Mouse (Mus musculus): ENCODE data around the gene Fcgr1.
"Not testable (repeated sequence)": the region's sequence is repeated elsewhere in the genome, so short reads cannot be mapped to it uniquely, and the experiment has no call there.

Gene Fcgr1

DNA sequence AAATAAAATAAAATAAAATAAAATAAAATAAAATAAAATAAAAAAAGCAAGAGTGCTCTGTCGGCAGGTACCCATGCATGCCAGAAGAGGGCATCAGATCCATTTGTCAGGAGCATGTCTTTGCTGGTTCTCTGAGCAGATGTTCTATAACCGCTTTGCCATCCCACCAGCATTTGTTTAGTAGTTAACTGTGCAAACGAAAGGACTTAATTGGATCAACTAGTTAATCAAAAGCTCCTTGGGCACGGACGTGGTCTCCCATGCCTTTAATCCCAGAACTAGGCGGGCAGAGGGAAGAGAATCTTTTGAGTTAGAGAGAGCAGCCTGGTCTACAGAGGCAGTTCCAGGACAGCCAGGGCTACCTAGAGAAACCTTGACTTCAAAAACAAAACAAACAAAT lies 33.4 kb upstream of the Fcgr1 start:
- peak; percentile 28 for DNase-seq (ENCODE audit: low spot score in 2 of 2)

DNA sequence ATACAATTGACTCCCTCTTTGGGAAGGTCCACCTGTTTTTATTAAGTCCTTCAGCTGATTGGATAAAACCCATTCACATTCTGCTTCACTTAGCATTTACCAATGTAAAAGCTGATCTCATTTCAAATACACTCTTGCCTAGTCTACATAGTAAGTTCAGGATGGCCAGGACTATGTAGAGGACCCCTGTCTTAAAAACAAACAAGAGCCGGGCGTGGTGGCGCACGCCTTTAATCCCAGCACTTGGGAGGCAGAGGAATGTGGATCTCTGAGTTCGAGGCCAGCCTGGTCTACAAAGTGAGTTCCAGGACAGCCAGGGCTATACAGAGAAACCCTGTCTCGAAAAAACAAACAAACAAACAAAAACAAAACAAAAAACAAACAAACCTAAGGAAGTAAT lies 30.0 kb upstream of the Fcgr1 start:
- not testable (repeated sequence) for DNase-seq (ENCODE audit: low spot score in 2 of 2)

DNA sequence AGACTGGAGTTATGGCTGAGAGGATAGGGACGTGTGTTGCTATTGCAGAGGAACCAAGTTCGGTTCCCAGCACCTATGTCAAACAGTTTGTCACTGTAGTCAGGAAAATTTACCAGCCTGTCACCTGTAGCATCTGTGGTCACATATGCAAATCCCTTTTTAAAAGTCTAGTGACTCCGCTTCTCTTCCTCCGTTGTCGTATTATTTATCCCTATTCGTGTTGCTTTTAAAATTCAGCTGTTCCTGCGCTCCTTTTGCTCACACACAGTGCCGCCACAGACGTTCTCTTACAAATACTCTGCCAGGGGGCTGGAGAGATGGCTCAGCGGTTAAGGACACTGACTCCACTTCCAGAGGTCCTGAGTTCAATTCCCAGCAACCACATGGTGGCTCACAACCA lies 28.8 kb upstream of the Fcgr1 start:
- DNase-seq (ENCODE audit: low spot score in 2 of 2) = no peak

DNA sequence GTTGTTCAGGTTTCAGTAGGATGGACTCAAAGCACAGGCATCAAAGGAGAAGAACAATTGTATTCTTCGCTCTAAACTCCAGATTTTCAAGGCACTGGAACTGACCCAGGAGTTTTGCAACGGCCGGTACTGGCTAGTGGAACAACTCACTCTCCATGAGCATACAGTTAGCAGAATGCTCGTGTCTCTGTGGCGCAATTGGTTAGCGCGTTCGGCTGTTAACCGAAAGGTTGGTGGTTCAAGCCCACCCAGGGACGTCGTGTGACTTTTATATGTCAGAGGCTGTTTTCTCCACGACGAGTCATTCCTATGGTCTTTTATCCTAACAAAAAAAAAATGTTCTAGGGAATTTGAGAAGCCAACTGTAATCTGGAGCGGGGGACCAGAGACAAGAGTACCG lies 28.1 kb upstream of the Fcgr1 start:
- no peak for DNase-seq (ENCODE audit: low spot score in 2 of 2)

DNA sequence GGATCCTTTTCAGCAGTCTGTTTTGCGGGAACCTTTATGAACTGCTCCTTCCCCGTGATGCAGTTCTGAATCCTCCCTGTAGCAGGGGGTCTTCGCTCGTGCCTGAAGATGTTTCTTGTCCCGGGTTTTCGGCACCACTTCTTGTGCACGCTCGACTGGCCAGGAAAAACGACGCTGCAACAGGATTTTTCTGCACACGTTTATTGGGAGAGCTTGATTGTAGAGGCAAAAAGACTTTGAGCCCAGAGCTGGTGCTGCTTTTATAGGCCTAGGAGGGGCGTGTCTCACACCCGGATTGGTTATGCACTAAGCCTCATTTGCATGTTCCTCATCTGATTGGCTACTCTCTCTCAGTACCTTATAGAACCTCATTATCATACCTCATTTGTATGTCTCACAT lies 26.2 kb upstream of the Fcgr1 start:
- not testable (repeated sequence) for DNase-seq (ENCODE audit: low spot score in 2 of 2)

DNA sequence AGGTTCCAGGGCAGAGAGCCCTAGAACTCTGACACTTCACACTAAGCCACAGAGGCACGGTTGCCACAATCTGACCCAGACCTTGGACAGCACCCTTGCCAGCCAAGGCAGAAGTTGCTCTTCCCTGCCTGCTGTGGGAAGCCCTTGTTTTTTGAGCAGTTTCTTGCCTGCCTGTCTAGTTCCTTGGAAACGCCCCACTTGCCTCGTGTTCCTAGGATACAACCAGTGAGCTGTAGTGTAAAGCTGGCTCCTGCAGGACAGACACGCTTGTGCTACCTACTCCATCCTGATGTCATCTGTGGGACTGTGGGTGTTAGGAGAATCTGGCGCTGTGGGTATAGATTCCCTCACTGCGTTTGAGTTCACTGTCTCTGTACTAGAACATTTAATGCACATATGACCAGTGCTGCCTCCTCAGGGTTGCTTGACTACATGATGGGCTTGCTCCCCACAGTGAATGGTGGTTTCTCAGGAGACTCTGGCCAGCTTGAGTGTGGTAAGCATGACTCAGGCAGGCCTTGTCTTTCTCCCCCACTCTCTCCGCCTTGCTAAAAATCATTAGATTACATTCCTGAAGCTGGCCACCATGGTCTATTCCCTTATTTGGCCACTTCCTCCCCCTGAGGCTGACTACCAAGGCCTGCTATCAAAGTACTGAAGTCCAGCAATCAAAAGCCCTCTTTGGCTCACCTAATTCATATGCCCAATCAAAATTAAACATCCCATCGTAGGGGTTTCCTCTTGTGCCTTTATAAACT lies 18.8 kb upstream of the Fcgr1 start:
- no peak for DNase-seq (ENCODE audit: low spot score in 2 of 2)

DNA sequence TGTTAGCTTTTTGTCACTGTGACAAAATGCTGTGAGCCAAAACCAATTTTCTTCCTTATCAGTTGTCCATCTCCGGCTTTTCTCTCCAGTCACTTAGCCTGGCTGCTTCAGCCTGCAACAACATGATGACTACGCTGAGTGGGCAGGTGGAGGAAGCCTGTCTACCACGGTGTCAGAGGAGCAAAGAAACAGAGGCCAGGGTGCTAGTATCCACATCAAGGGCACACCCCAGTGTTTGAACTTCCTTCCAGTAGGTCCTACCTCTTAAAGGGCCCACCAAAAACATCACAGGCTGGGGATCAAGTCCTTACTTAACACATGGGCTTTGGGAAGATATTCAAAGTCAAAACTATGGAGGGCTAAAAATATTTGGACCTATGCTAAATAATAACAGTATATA lies 15.7 kb upstream of the Fcgr1 start:
- DNase-seq (ENCODE audit: low spot score in 2 of 2) = no peak

DNA sequence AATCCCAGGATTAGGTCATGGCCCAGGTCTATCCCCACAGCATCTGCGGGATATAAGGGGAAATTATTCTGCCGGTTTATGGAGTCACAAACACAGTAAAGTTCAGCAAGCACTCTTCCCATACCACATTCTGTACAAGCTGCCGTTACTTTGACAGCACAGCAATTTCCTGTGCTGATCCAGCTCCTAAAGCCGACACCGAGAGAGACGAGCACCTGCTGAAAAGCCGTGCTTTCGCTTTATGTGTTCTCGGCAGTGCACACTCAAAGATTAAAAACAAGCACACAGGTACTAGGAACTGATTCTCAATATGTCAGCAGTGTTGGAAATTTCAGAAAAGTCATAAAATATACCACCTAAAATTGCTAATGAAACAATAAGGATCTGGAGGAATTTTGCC lies 12.7 kb upstream of the Fcgr1 start:
- DNase-seq (ENCODE audit: low spot score in 2 of 2) = no peak

DNA sequence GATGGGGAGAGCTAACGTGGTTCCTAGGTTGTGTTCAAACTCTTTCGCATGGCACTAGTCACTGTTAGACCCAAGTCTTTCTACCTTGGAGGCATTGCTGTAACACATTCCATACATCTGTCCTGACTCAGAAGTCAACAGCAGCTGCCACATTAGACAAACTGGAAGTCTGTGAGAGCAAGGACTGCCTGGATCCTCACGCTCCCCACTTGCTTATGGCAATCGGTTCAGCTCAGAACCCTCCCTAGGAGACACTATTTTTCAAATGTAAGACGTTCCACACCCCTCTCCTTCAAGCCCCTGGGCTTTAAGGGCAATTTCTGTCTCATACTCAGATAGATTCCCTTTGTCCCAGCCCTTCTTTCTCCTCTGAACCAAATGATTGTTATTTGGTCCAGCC lies 8.3 kb upstream of the Fcgr1 start:
- DNase-seq (ENCODE audit: low spot score in 2 of 2) = no peak

DNA sequence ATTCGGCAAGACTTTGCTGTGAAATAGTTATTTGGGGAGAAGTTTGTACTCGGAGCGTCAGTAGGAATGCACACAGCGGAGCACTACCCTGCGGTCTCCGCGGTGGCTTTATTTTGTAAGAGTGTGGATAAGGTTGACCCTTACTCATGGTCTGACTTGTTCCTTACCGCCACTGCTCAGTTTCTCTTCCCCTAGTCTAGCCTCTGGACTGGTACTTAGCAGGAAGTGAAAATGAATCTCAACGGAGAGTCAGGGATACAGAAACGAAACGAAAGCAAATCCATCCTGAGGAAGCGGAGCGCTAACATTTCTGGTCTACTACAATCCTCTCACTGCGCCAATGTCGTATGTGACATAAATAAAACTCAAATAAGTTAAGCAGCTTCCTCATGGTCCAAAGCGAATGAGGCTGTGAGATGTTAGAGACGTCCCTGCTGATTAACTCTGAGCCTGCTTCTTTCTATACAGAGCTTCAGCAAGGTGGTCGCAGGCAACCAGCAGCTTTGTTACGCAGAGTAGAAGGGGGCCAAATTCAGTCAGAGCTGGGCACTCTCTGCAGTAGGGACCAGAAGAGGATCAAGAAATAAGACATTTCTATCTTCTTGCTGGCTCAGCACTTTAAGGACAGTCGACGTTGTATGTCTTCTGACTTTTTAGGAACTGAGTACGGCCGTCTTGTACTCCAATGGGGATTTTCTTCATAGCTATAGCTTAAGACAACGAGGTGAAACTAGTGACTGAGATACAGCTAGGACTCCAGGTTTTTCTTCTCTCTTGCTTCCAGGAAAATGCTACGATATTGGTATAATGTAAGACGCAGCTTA lies 7.1 kb upstream of the Fcgr1 start:
- DNase-seq (ENCODE audit: low spot score in 2 of 2) = peak; percentile 27 to 33

DNA sequence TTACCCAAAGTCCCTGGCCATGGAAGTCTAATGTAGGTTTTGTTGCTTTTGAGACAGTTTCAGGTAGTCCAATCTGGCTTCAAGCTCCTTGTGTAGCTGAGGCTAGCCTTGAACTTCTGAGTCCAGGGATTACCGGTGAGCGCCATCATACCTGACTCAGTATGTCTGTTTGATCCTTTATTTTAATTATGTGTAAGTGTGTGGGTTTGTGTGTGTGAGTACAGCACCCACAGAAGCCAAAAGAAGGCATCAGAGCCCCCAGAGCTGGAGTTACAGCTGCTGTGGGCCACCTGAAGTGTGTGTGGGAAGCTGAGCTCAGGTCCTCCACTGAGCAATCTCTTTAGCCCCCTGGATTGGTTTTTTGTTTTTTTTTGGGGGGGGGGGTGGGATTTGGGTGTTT lies 5.8 kb upstream of the Fcgr1 start:
- DNase-seq (ENCODE audit: low spot score in 2 of 2) = no peak

DNA sequence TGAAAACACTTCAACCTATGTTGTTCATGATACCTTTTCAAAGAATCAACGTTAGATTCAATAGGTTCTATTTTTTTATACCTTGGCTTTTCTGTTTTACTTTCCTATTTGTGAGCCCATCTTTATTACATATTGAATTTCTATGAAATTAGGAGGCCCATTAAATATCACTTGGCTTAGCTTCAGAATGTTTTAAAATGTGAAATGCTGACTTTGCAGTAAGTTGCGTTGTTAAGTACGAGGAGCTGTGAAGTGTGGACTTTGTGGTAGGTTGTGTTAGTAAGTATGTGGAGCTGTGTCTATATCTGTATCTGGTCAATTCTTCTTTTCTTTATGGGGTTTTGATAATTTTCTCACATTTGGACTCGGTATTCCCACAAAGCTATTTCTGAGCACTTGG lies 4.6 kb upstream of the Fcgr1 start:
- DNase-seq (ENCODE audit: low spot score in 2 of 2) = no peak

DNA sequence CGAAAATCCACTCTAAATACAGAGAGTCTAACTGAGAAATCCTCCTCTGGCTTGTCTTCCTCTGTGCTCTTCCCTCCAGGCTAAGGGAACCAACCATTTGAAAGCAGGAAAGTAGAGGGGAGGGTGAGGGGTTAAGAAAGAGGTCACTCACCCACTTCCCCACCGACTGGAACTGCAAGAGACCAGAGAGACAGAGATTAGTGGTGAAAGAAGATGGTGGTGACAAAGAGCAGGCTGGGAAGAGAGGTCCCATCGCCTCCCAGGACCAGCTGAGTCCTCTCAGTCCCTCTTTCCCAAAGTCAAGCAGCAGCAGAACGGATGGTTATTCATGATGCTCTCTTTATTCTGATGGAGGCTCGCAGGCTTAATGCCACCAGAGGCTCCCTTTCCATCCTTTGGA lies 401 bp downstream of the Fcgr1 start:
- no peak for DNase-seq (ENCODE audit: low spot score in 2 of 2)

DNA sequence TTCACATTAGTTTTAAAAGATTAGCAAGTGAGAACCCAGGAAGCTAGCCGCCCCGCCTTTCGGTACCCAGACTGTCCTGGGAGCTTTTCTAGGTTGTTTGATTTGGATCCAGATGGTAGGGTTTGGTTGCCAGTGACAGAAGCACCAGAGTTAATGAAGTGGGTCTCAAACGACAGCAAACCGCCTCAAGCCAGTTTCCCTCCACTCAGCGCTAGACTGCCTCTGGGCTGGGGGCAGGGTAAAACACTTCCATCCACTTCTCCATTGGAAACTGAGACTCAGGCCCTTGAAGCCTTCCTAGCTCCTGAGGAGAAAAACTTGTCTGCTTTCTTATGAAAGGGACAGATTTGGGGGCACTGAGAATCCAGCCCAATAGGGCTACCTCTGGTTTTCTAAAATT lies 1.1 kb downstream of the Fcgr1 start:
- DNase-seq (ENCODE audit: low spot score in 2 of 2) = no peak

DNA sequence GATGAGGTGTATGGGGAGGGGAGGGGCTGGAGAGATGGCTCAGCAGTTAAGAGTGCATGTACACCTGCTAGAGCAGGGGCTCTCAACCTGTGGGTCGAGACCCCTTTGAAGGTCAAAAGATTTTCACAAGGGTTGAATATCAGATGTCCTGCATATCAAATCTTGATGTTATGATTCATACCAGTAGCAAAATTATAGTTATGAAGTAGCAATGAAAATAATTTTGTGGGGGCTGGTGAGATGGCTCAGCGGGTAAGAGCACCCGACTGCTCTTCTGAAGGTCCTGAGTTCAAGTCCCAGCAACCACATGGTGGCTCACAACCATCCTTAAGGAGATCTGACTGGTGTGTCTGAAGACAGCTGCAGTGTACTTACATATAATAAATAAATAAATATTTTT lies 3.0 kb downstream of the Fcgr1 start:
- DNase-seq (ENCODE audit: low spot score in 2 of 2) = not testable (repeated sequence)

DNA sequence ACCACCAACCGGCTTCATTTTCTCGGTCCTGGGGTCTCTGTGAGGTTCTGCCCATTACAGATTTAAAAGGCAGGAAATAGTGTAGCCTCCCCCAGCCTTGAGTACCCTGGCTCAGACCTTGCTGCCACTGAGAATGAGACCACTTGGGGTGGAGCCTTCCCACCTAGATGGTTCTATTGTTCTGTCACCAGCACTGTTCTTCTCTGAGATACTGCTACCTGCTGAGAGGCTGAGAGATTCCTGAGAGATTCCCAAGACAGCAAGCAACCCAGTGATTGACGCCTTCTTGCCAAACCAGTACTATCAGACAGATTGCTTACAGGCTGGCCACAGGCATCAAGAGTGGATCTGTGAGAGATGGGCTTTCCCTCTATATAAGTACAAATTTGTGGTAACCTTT lies 4.6 kb downstream of the Fcgr1 start:
- no peak for DNase-seq (ENCODE audit: low spot score in 2 of 2)

DNA sequence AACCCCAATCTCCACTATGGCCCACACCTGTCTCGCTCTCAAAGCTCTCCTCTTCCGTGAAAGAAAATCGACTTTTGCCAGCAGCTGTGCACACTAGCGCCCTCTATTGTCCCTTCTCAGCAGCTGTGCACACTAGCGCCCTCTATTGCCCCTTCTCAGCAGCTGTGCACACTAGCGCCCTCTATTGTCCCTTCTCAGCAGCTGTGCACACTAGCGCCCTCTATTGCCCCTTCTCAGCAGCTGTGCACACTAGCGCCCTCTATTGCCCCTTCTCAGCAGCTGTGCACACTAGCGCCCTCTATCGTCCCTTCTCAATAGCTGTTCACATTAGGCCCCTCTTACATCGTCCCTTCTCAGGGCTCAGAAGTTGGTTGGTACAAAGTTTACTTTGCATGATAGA lies 6.4 kb downstream of the Fcgr1 start:
- not testable (repeated sequence) for DNase-seq (ENCODE audit: low spot score in 2 of 2)

DNA sequence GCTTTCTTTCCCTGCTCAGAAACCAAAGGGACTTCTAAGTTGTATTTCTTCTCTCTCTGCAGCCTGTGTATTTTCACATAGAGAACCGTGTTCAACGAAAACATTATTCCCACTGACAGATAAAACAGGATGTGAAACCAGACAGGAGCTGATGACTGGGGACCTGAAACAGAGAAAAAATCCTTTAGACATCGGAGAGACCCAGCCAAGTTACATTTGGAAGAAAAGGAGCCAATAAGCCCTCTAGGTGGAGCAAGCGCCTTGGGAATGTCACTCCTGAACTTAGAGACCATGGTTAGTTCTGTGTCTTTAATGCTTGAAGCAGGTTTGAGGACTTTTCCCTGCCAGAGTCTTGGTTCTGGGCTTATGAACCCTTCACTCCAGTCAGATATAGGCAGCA lies 9.3 kb downstream of the Fcgr1 start:
- DNase-seq (ENCODE audit: low spot score in 2 of 2) = peak in 1 of 2 experiments; percentile 15

DNA sequence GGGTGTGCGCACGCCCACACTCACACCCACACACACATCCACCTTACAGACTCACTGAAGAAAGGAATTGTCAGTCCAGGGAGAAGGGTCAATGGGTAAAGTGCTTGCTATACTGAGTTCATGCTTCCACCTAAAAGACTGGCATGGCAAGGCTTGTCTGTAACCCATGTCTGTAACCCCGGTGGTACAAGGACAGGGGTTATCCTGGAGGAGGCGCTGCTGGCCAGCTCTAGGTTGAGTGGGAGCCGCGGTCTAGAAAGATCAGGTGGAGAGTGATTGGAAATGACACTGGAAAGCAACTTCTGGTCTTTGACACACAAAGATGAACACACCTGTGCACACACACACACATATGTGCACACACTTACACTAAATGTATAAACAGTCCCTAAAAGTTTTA lies 13.1 kb downstream of the Fcgr1 start:
- DNase-seq (ENCODE audit: low spot score in 2 of 2) = no peak

DNA sequence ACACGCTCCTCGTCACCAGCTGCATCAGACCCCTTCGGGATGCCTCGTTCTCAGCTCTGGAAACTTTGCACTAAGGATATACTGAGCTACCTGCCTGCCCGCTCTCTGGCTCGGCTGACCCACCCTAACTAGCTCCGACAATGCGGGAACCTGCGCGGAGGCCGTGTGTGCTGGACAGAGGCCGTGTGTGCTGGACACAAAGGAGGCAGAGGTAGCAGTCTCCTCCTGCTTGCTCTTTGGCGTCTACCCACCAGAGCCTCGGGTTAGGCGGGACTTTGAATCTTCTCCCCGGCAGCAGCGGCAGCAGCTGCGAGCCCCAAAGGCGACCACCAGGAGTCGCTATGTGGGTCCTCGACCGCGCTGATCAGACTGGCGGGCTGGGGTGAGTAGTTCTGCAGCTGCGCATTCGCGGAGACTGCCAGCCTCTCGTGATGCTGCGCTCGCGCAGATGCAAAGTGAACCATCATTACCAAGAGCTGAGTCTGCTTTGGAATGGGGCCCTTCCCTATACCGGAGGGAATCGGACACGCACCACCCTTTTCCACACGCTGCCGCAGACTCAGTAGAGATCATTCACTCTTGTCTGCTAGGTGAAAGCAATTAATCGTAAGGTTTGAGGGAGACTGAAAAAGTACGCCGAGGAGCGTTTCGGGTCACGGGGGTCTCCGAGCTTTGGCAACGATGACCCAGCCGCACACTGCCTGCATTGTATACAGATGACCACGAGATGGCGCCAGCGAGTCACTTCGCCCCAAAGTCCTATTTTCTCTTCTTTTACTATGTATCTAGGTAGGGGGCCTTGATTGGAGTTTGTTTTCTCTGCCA lies 15.8 kb downstream of the Fcgr1 start:
- peak; percentile 90 to 91 for DNase-seq (ENCODE audit: low spot score in 2 of 2)

DNA sequence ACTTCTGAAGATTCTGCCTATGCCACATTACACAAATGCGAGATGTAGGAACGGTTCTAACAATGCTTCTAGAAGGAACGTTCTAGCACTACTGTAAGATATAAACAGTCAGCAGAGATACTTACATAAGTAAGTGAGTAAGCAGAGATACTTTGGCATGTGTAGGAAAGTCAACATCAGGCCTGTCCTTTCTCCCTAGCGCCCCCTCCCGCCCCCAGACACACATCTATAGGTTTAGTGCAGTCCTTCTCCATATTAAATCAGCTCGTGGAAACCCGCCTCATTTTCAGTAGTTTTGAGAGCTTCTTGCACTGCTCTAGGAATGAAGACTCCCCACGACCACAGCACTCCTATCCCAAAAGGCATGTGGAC lies 16.4 kb downstream of the Fcgr1 start:
- peak; percentile 68 to 76 for DNase-seq (ENCODE audit: low spot score in 2 of 2)
